Mouse (Mus musculus) retina, postnatal 7 days (tissue): ENCODE measurements around the gene Cnnm1.
"Not testable (repeated sequence)": the region's sequence is repeated elsewhere in the genome, so short reads cannot be mapped to it uniquely, and the experiment has no call there.

Experiments used
- DNase-seq: peaks from one replicate; pipeline ENCODE4 v3.0.0-alpha.2; 2012; ENCODE audit warnings: low read depth, low spot score

Gene Cnnm1

GRCm38 (mm10) chr19:43465076-43465475 is 24.8 kb downstream of the Cnnm1 start:
- DNase-seq = no peak

DNA sequence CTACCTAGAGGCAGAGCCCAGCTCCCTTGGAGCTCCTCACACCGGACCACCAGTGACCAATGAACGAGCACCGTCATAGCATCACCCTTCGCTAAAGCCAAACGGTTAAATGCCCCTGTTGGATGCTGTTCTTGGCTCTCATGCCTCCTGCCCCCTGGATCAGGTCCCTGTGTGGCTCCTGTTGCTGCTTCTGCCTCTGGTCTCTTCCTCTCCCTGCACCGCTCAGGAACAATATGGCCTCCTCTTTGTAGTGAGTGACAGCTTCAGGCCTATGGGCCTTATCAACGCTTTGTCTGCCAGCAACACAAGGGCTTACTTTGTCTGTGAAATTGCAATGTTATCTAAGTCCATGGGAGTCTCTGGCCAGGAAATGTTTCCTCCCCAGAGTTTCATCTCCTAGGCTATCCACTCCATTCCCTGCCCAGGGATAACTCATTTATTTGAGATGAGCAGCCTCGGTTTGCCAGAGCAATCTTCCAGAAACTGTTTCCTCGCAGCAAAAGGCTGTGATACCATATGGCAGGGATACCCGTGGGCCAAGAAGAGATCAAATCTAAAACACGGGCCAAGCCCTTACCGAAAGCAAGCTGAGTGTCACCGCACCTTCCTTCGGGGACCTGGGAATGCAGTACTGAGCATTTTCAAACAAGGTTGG is 25.5 kb downstream of the Cnnm1 start:
- no peak for DNase-seq

DNA sequence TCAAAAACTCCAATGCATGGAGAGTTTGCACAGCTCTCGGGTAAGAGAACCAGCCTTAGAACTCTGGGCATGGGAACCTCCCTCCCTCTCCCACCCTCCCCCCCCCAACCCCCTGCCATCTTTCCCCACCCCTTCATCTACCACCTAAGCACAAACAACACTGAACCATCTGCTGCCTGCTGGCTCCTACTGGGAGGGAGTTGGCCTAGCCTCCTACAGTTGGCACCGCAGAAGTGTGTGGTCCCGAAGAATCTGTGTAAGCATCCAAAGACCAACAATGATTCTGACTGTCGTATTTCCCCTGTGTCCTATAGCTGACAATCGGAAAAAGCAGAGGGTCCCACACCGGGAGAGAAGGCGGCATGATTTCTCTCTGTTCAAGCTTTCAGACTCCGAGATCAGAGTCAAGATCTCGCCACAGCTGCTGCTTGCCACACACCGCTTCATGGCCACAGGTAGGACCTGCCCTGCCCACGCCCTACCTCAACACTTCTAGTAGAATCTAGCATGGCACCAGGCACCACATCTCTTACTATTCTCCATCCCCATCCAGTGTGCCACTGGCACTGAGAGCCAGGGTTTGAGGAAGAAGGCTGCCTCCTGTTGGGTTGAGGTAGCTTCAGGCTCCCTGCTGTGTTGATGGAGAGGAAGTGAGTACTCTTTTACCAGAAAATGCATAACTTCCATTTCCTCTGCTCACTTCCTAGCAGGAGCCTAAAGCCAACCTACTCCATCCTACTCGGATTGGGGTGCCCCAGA is 27.9 kb downstream of the Cnnm1 start:
- no peak for DNase-seq

- no peak for DNase-seq
These were observed 29.1 kb downstream of the Cnnm1 start for GRCm38 (mm10) chr19:43469333-43469732.

GRCm38 (mm10) chr19:43472331-43472730 is 32.1 kb downstream of the Cnnm1 start:
- no peak for DNase-seq

DNA sequence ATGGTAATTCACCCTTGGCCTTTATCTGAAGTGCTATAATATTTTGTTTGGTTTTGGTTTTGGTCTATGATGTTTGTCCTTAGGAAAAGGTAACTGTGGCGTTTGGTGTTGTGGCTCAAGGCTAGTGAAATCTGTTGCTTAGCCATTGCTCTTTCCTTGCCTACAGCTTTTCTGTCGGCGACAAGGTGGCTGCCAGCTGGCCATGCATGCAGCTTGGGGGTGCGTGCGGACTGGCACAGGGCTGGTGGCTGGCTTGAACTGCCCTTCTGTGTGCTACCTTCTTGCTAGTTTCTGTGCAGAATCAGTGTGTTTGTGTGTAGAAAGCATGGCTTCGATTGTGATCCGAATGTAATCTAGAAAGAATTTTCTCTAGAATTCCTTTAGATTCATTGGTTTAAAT is 32.5 kb downstream of the Cnnm1 start:
- no peak for DNase-seq

- DNase-seq = no peak
These were observed 35.4 kb downstream of the Cnnm1 start for GRCm38 (mm10) chr19:43475642-43476041.

- no peak for DNase-seq
These were observed 35.8 kb downstream of the Cnnm1 start for GRCm38 (mm10) chr19:43476063-43476462.

GRCm38 (mm10) chr19:43477436-43477835 is 37.2 kb downstream of the Cnnm1 start:
- DNase-seq = no peak

DNA sequence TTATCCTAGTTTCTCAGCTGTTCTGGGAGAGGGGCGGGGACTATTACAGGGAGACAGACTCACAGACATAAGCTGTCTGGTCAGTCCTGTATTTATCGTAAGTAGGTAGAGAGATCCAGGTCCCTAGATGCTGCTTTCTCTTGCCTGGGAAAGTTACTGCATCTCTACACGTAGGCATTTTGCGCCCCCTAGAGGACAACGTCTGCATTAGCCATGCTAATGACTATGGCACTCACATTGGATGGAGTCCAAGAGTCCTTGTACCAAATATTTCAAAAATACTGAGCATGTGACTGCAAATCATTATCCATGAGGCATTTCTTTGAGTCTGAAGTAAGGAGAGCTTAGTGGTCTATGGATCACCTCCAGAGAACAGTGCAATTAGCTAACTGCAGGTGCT is 38.7 kb downstream of the Cnnm1 start:
- DNase-seq = peak; percentile 57

DNA sequence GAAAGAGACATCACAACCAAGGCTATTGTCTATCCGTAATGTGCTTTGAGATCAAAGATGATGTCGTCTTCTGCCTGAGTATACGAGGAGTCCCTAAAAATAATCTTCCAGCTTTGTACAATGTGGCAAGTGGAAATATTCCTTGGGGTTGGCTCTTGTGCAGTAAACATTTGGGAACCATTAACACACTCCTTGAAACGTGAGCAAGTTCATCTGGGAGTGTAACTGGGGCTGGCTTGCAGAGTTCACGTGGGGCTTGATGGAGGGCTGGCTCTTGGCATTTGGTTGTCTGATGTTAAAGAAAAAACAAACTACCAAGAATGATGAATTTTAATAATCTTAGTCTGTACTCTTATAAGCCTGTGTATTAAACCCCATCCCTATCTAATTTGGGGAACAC is 39.2 kb downstream of the Cnnm1 start:
- no peak for DNase-seq

GRCm38 (mm10) chr19:43480512-43480911 is 40.3 kb downstream of the Cnnm1 start:
- DNase-seq = no peak

DNA sequence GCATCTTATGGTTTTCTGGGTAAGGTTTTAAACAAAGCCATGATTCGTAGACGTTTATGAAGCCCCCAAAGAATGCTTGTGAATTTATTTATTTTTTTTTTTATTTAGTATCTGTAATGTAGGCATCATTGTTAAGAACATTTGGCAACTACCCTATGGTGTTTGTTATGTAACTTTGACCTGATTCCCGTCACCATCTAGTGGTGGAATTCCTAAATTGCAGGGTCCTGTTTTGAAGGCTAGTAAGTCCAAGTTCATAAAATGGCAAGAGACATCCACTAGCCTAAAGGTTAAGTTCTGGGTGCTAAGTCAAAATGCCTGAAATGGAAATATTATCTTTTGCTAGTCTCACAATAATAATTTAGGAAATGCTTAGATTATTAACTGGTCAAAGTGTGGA is 47.2 kb downstream of the Cnnm1 start:
- DNase-seq = peak; percentile 31

DNA sequence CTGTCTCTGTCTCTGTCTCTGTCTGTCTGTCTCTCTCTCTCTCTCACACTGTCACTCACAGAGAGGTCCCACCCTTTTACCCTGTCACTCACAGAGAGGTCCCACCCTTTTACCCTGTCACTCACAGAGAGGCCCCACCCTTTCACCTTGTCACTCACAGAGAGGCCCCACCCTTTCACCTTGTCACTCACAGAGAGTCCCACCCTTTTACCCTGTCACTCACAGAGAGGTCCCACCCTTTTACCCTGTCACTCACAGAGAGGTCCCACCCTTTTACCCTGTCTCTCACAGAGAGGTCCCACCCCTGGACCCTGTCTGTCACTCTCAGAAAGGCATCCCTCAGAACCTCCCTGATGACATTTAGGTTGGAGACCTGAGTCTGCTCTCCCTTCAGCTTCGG is 53.1 kb downstream of the Cnnm1 start:
- DNase-seq = not testable (repeated sequence)

DNA sequence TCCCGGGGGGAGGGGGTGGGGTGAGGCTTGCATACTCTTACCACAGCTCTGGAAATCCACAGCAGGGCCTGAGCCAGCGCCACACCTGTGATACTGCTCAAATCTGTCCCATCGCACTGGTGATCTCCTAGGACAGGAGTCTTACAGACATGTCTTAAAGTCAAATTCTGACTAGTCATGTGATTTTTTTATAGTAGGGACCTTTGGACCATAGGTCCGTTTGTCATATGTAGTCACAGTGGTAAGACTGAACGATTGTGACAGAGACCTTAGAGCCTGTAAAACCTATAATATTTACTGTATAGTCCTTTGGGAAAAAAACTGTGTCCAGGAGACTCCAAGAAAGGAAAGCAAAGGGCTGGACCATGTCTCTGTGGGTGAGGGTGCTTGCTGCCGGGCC is 53.6 kb downstream of the Cnnm1 start:
- DNase-seq = no peak

DNA sequence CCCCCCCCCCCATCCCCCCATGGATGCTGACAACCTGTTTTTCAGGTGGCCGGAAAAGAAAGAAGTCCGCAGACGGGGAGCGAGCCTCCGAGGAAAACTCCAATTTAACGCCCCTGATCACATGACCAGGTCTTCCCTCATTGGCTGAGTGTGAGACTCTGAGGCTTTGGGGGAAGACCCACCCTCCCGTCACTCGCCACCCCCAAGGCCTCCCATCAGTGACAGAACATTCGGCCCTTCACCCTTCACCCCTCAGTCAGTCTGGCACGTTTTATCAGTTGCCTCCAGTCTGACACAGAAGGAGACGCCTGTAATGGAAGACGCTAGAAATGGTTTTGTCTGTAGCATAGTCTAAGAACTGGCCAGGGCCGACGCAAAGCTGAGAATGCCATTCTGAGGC is 54.7 kb downstream of the Cnnm1 start:
- DNase-seq = no peak

DNA sequence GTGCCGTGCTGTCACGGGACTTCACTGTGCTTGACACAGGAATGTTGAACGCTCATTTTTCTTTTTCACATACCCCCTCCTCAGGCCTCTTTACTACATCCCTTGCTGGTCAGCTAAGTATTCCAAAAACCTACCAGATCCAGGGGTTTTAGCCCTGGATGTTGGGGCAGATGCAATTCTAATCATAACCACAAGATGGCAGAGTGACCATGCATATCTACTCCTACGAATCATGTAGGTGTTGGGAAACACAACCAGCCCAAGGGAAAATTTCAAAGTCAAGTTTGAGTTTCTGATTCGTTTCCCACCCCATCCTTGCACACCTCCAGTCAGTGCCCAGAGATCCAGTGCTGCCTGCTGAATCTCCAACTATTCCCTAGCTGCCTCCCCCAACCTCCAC is 55.6 kb downstream of the Cnnm1 start:
- peak; percentile 44 for DNase-seq

DNA sequence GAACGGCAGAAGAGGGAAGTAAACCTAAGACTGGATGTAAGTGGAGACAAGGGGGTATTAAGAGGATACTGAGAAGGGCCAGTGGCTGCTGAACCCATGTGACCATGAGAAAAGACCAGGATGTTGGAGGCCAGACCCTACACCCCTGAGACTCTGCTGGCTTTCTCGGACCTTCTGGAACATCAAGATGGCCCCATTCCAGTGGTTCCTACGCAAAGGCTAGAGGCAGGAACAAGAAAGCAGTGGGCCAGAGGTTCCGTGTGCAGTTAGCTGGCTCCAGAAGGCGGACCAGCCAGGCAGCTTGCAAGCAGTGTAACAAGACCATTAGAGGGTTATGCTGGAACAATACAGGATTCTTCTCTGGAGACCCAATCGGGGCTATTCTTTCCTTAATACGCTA is 57.2 kb downstream of the Cnnm1 start:
- DNase-seq = no peak

DNA sequence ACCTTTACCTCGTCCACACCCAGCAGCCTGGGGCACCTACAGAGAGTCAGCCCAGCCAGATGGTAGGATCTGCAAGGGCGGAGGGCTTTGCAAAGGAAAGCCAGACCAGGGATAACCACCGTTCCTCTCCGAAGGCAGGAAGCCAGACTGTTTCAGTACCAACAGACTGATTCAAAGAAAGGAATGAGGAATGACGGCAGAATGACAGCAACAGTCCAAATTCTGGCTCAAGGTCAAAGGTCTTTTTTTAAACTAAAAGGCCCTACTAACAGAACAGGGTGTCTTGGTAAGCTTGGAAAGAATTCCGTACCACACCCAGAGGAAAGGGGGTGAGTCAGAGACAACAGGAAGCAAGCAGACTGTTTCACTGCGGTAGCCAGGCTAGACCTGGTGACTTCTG is 58.6 kb downstream of the Cnnm1 start:
- no peak for DNase-seq

GRCm38 (mm10) chr19:43502630-43503029 is 62.4 kb downstream of the Cnnm1 start:
- no peak for DNase-seq

DNA sequence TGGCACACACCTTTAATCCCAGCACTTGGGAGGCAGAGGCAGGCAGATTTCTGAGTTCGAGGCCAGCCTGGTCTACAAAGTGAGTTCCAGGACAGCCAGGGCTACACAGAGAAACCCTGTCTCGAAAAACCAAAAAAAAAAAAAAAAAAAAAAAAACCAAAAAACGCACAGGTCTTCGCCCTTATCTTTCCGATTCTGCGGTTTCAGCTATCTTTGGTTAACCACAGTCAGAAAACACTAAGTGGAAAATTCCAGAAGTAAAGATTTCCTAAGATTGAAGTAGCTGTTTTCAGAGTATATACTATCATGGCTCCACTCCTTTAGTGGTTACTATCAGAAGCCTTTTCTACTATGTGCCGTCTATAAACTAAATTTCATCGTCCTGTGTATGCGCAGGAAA is 63.4 kb downstream of the Cnnm1 start:
- DNase-seq = not testable (repeated sequence)

DNA sequence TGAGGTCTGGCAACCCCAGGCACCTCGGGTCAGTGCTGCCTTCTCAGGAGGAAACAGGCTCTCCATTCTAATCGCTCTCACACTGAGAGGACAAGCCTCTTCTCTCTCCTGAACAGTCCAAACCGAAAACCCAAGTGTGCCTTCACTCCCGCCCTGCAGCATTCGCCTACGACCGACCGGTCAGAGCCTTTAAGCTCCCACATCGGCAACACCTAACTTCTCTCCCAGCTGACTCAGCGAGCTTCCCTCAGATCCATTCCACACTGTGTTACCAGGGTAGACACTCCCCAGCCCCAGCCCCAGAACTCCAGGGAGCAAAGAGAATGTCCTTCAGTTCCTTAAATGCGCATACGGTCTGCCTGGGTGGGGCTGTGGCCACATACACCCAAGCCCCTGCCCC is 65.2 kb downstream of the Cnnm1 start:
- DNase-seq = no peak

DNA sequence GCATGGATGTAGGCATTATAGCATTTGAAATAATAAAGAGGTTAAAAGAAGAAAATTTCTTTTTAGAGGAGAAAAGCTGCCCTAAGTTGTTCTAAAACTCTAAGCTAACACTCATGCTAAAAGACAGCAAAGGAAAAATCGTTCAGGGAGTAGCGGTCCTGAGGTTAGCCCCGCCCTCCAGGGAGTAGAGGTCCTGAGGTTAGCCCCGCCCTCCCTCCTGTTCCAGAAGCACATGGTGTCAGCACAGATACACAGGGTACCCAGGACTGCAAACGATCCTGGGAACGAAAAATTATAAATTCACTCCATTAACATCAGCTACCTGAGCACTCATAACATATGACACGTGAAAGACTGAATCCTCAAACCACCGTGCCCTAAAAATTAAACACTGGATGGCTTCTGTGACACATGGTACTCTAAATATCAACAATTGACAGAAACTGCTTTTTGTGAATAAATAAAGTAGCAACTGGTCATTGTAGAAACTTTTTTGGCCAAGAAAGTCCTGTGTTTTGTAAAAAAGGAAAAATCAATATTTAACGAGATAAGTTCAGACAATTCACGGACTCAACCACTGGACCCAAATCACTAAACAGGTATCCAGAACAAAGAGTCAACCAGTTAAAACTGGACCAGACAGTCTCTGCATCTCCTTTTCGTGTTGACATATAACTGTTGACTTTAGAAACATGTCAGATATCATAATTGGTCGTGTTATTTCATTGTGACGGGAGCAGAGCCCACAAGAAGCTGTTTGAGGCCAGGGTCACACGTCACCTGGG is 70.4 kb downstream of the Cnnm1 start:
- no peak for DNase-seq
